Mouse (Mus musculus): Measurements from ENCODE around the gene Ccdc115.

Gene Ccdc115

DNA sequence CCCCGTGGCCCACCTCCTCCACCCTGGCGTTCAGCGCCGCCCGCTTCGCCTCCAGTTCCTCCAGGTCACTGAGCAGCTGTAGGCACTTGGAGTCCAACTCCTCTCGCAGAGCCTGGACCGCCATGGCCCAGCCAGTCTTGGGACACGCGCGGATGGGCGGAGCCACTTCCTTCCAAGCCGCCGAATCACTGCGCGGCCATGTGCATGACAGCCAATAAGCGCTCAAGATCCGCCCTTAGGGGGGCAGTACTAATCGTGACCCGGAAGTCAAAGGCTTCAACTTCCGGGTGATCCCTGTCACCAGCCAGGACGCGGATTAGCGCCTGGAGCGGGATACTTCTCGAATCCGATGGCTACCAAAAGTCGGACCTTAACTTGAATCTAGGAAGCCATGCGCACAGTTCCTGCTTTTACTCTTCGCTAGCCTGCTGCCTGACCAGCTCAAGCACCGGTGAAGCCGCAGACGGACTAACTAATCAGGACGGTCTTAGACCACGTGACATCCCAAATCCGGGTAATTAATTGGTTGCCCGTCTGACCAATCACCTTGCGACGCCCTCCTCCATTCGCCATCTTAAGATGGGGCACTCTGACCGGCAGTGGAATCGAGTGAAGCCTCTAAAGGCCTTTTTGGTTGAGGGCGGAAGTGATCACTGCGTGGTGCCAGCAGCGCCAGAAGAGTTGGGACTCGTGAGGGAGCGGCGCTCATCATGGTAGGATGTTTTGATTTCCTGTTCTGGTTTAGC is at the start of gene Ccdc115, which contains the start of gene Imp4:
Gene Ccdc115, minus strand, starts transcription at position 458 of the 746 bp plus-strand sequence.
Gene Imp4, plus strand, starts transcription at position 637 of the 746 bp plus-strand sequence.
- DNase-seq (ENCODE audit: low read depth, low spot score) = peak; percentile 99

DNA sequence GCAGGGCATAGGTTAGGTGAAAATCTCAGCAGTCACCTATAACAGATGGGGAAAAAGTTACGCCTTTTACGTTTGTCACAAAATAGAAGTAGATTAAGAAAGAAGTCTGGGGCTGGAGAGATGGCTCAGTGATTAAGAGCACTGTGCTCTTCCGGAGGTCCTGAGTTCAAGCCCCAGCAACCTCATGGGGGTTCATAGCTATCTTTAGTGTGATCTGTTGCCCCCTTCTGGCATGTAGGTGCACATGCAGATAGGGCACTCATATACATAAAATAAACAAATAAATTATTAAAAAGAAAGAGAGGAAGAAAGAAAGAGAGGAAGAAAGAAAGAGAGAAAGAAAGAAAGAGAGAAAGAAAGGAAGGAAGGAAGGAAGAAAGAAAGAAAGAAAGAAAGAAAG is 47.9 kb upstream of the Ccdc115 start:
- no peak for DNase-seq (ENCODE audit: low read depth, low spot score)

DNA sequence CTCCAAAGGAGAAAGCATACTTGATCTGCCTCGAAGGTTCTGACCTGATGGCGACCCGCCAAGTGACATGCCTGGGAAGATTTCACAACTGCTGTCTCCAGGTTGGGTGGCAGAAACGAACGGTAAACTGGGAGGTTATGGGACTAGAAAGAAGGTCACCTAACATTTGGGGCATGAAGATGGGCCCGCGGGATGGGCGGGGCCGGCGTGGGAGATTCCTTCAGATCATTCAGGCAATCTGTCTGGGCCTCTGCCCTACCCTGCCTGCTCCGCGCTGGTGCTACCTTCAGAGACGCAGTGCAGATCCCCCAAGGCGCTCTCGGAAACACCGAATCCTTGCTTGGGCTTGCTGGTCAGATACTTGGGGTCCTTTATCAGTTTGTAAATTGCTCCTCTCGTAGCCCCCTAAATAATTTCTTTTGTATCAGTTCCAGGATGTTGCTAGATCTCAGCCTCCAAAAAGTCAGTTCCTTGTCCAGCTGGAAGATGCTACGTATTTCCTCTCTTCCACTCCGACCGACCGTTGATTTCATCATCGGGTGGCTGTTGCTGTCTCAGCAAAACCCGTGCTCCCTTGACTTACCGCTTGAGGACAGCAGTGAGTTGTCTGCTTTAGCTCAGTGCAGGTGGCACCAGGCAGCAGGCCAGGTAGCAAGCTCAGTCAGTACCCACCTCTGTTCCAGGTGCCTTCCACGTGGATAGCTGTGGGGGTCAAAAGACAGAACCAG is 46.2 kb upstream of the Ccdc115 start:
- DNase-seq (ENCODE audit: low read depth, low spot score) = peak; percentile 84

DNA sequence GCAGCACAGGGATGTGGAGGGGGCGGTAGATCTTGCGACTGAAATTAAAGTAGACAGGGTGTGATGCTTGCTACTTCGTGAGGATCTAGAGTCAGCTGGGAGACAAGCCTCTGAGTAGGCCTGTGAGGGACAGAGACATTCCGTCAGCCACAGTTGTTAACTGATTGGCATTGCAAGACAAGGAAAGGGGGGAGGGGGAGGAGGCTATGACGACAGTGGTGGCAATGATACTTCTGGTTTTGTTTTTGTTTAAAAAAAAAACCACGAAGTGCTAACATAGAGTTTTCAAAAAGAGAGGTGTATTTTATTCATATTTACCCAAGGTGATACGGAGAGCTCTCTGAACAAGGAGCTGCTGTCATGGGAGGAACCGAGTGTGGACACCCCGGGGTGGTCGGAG is 45.0 kb upstream of the Ccdc115 start:
- DNase-seq (ENCODE audit: low read depth, low spot score) = peak; percentile 79

DNA sequence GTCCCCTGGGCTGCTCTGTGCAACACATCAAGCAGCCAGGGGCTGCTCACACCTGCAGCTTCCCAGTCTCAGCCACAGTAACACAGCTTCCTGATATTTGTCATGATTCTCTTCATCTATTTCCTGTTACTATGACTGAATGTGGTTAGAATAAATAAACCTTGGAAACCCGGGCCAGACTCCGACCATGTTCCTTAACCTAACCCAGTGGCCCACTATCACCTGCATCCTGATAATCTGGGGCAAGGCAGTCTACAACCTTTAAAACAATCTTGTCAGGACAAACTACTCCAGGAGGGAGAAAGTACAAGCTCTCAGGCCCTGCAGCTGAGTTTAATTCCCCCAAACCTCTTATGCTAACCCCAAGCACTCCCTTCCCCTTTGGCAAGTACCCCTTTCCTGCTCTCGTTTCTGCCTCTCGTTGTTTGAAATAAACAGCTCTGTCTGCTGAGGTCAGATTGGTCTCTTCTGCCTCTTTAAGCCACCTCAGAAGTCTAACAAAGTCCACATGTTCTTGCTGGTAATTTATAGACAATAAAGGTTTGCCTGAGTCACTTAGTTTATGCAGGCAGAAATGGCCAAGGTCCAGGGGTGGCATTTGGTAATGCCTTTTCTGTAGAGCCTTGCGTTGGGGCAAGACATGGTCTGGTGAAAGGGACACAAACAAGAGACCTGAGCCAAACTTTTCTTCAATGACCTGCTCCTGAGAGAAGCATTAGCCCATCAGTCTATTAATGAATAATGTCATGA is 42.6 kb upstream of the Ccdc115 start:
- no peak for DNase-seq (ENCODE audit: low read depth, low spot score)

DNA sequence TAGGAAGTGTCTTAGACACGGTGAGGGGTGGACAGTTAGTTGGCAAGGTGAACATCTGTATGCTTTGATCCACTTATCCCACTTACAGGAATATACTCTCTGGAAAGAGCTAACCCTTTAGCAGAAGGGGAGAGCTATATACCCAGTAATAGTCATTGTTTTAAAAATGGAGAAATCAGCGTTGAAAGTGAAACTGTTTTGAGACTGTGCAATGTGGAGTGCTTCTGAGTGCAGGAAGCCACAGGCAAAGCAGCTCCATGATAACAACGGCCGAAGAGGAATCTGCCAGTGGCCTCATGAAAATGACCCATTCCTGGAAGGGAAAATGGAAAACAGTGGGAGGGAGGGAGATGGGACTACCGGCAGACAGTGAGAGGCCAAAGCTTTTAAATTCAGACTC is 41.3 kb upstream of the Ccdc115 start:
- DNase-seq (ENCODE audit: low read depth, low spot score) = peak; percentile 51

DNA sequence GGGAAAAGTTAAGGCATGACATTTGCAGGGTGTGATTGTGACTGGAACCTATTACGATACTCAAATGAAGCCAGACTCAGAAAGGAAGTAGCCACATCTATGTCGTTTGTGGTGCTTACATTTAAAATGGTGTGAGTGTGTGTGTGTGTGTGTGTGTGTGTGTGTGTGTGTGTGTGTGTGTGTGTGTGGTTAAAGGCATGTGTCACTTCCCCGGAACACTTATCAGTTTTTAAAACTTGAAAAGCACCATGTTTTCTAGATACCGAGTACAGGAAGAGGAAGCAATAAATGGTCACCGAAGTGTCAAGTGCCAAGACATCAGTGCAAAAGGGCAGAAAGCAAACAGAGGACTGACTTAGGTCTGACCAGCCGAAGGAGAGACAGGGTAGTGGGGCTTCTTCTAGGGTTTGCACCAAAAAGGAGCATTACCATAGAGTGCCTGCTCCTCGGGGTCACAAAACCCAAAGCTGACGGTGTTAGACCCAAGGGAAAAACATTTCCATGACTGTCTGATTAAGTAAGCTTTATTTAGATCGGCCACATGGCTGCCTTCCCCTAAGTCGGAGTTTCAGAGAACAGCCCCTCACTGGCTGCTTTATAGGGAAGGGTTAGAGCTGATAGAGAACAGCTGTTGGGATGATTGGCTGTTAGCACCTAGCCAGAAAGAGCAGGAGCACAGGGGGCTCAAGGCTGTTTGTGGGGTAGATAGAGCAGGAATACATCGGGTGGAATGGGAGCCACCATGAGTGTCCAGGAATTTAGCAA is 39.6 kb upstream of the Ccdc115 start:
- peak; percentile 75 for DNase-seq (ENCODE audit: low read depth, low spot score)

DNA sequence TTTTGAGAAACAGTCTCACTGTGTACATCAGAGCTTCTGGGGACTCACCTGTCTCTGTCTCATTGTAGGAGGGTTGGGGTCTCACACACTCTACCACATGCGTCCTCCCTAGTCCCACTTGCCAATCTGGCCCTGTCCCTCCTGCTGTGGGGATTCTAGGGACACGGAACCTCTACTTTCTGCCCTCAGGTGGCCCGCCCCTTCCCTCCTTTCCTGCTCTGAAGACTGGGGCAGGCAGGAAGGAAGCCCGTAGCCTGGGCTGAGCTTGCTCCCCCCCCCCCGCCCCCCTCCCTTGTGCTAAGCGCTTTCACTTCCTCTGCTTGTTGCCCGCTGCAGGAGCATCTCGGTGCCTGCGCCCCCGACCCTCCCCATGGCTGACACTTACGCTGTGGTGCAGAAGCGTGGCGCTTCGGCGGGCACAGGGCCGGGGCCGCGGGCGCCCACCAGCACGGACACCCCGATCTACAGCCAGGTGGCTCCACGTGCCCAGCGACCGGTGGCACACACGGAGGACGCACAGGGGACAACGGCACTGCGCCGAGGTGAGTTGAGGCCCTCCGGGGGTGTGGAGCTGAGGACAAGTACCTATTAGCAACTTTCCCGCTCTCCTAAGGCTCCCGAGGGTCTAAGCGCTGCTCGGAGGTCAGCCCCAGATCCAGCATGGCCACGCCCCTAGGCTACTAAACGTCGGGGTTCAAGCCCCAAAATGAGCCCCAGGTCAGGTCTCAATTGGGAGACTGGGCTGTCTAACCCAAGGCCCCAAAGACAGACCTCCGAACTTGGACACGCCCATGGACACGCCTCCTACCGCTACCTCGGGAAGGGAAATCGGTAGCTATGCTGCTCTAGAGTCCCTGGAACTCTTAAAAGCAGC is 33.2 kb upstream of the Ccdc115 start:
- peak; percentile 90 for DNase-seq (ENCODE audit: low read depth, low spot score)

DNA sequence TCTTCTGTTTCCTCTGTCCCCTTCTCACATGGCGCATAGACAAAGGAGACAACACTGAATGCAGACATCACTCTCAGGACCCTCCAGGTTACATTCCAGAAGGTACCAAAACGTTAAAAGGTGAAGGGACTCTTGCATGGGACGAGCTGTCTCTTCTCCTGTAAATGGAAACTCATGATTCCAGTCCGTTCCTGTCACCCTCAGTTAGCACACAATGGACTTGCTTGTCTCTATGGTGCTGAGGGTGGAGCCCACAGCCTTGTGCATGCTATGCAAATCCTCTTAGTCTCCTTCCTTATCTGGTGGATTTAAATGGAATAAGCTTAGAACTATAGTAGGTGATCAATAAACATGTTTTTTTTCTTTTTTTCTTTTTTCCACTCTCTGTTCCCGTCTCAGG is 30.3 kb upstream of the Ccdc115 start:
- no peak for DNase-seq (ENCODE audit: low read depth, low spot score)

DNA sequence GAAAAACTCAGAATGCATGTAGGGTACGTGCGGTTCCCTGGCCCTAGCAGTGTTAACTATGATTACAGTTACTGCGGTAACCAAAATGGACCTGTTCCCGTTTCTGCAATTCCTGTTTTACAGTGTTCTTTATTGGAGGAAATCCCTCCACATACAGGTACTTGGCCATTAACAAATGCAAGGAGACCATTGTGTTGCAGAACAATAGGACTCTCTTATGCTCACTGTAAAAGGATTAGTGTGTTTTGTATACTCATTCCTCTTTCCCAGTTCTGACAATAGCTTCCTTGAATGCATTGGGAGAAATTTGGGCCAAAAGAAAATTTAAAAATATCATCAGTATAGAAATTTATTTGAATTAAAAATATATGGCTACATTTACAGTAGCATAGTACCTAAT is 29.0 kb upstream of the Ccdc115 start:
- no peak for DNase-seq (ENCODE audit: low read depth, low spot score)

DNA sequence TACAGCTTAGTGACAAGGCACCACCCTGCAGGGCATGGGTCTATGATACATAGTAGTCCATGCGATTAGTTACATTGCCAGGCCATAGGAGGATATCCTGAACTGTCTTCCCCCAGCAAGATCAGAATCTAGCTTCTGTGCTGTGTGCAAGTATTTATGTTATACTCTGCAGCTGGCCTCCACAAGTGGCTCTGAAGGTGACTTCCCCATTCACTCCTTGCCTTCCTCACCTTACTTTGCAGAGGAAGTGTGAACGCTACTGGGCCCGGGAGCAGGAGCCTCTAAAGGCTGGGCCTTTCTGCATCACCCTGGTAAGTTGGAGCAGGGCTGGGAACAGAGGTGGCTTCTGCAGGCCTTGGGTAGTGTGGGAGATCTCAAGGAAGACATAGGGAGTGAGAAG is 28.6 kb upstream of the Ccdc115 start:
- DNase-seq (ENCODE audit: low read depth, low spot score) = no peak

DNA sequence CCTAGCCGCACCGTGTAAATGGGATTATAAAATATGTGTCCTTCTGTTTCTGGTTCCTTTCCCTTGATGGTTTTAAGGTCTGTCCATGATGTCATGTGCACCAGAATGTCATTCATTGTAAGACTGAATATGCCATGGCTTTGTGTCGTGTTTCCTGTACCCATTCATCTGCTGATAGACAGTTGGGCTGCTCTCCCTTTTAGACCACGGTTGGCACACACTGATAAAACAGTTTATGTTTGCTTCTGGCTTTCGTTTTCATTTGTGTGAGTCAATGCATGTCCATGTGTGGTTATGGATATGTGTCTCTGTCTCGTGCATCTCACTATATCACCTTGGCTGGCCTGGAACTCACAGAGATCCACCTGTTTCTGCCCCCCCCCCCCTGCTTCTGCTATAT is 26.0 kb upstream of the Ccdc115 start:
- no peak for DNase-seq (ENCODE audit: low read depth, low spot score)

DNA sequence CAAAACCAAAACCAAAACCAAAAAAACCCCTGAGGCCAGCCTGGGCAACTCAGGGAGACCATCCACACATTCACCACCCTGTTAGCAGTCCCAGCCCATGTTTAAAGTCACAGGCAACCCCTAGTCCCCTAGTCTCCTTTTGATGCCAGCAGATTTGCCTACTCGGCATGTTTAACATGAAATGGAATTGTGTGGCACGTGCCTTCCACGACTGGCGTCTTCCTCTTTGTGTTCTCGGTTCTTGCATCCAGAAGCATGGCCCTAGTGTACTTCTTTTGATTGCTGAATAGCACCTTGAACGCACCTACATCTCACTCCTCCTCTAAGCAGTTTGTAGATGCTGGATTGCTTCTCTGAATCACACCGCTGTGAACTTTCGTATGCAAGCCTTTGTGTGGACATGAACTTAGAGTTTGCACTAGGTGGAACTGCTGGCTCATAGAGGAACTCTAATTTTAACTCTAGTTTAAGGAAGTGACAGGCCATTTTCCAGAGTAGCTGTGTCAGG is 24.9 kb upstream of the Ccdc115 start:
- DNase-seq (ENCODE audit: low read depth, low spot score) = peak; percentile 31

DNA sequence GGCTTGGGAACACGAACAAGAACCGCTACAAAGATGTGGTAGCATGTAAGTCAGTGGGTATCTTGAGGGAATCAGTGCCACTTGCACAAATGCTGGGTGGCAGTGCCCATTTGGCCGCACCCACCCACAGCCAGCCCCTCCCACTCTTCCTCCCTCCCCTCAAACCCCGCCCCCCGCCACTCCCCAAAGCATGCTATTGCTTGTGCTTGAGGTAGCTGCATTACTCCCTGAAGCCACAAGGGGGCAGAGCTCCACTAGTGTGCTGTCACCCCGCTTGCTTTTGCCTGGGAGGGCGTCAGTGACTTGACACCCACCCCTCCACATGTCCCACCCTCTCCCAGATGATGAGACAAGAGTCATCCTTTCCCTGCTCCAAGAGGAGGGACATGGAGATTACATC is 23.3 kb upstream of the Ccdc115 start:
- DNase-seq (ENCODE audit: low read depth, low spot score) = peak; percentile 87

DNA sequence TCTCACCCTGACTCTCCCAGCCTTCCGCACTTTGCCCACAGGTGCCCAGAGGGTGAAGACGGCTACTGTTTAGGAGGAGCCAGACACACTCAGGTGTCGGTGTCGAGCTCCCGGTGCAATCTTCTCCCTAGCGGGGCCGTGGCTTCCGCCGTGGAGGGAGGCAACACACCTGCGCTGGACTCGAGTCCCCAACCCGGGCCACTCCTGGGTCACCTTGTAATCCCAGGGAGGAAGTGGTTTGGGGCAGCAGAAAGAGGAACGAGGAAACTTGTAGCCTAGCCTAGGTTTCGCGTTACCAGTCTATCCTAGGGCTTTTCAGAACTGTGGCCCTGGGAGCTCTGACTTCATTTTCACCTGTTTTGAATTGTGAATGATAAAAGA is 20.6 kb upstream of the Ccdc115 start:
- no peak for DNase-seq (ENCODE audit: low read depth, low spot score)

DNA sequence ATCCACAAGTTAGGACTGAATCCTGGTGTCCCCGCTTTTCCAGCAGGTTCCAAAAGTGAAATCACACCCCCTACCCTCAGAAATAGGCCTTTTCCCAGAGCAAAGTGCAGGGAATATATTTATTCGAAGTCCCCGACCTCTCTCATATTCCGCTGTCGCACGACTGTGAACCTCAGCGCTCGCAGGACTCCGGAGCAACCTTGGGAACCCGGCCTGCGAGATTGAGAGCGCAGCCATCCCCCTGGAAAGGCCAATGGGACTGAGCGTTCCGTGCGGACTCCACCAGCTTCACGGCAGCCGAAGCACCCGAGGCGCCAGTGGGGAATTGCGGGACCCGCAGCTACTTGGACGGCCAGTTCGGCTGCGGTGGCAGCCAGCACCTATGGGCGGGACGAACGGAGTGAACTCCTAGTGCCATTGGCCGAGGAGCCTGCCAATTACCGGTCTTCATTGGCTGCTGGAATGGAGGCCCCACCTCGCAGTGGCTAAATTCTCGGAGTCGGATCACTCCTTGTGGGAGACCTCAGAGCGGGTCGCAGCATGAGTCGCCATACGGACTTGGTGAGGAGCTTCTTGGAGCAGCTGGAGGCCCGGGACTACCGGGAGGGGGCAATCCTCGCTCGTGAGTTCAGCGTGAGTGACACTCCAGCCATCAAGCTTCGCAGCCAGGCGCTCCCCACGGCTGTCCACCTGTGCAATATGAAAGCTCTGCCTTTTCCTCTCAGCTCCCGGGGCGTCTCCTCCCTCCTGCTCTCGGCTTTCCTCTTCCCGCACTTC is 20.0 kb upstream of the Ccdc115 start, which contains the start of gene Ptpn18:
Gene Ptpn18, plus strand, starts transcription at position 479 of the 777 bp plus-strand sequence.
- DNase-seq (ENCODE audit: low read depth, low spot score) = peak; percentile 87

DNA sequence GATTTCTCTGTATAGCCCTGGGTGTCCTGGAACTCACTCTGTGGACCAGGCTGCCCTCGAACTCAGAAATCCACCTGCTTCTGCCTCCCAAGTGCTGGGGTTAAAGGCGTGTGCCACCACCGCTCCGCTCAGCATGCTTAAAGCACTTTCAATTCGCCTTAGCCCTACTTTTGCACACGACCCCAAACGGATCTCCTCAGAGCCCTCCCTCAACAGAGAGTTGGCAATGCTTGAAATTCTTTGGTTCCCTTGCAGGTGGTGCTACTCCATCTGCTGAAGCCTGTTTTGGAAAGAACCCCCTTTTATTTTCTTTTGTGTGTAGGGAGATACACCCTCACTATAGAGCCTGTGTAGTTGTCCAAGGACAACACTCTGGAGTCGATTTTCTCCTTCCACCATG is 19.0 kb upstream of the Ccdc115 start:
- peak; percentile 47 for DNase-seq (ENCODE audit: low read depth, low spot score)

DNA sequence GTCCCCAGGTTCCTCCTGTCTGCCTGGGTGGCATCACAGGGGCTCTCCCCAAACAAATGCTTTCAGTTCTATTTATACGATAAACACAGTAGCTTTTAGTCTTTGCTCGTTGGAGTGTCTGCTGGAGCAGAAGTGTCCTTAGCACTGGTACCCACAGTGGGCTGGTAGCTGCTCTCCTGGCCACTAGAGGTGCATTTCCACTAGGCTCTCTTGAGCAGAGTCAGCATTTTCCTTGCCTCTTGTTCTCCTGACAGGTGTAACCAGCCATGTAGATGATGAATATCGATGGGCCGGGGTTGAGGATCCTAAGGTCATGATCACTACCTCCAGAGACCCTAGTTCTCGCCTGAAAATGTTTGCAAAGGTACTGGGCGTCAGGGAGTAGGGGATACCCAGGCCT is 3.7 kb upstream of the Ccdc115 start:
- DNase-seq (ENCODE audit: low read depth, low spot score) = no peak

DNA sequence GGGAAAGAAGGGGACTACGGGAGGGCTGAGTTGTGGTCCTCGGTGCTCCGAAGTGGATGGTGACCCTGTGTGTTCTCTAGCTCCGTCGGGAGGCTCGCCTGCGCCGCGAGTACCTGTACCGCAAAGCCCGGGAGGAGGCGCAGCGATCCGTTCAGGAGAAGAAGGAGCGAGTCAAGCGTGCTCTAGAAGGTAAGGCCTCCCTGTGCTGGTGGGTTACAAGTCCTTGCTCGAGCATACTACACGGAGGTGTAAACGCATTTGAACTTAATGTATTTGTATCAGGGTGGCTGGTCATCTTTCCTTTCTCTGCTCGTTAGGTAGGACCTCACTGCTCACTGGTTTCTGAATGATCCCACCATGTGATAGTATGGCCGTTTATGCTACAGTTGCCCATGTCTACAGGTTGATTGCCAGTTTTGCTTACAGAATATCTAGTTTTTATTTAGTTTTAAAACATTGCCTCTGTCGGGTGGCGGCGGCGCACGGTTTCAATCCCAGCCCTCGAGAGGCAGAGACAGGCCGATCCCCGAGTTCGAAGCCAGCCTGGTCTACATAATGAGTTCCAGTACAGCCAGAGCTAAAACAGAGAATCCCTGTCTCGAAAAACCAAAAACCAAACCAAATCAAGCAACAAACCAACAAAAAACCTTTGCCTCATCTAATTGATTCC is 624 bp upstream of the Ccdc115 start:
- no peak for DNase-seq (ENCODE audit: low read depth, low spot score)
